Mouse (Mus musculus): ENCODE measurements at regions not wholly inside any gene's neighbourhood (a gene's known extent, or its start where the extent isn't known, plus 50 kb on each side); places are given as distances from the start of the nearest gene placed in this dataset.

DNA sequence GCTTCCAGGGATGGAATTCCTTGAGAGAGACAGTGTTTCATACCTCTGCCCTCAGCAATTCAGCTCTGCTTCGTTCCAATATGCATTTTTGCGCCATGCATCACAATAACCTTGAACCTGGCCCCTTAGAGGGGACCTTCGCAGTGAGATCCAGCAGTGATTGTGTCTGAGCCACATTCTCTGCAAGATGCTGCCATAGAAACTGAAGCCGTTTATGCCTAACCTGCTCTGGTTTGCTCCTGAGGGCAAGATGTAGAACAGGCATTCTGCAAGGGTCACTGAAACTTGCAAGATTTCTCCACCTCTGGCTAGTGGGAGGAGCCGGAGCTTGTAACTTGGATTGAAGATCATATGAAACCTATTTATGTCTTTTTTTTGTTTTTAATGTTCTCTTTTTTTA, 78.4 kb upstream of the Tsc22d2 start:
- no peak for ATAC-seq (replicated peaks; ENCODE audit: low FRiP score, low TSS enrichment, poor library complexity, severe bottlenecking)

DNA sequence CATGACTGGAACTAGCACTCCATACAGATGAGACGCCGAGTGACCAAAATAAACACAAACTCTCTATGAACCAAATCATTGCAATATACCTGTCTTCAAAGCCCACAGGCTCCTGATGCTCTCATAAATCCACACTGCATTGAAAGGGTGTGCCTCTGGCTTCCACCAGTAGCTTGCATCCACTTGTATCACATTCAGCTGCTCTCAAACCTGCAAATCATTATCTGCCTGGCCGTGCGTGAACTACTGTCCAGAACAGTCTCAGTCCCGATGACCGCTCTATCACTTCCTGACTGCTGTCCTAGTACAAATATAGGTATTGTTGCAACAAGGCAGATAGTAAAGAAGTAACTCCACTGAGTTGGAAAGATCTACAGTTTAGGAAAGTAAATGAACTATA, 77.9 kb upstream of the Tsc22d2 start:
- ATAC-seq (replicated peaks; ENCODE audit: low FRiP score, low TSS enrichment, poor library complexity, severe bottlenecking) = no peak

DNA sequence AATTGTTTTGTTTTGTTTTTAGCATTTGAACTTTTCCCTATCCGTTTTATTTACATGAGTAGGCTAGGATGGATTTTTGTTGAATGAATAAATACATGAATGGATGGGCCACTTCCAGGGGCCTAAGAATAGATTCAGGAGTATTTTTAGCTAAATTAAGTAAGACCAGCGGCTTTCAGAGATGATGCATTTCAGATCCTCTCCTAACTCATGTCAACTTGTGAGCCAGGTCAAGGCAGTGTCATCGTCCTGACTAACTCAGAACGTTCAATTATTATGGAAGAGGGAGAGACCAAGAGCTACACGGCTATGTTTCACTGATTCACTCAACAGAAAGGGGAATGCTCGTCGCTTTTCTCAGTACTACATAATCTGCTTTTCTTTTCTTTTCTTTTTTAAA, 75.5 kb upstream of the Tsc22d2 start:
- no peak for ATAC-seq (replicated peaks; ENCODE audit: low FRiP score, low TSS enrichment, poor library complexity, severe bottlenecking)

DNA sequence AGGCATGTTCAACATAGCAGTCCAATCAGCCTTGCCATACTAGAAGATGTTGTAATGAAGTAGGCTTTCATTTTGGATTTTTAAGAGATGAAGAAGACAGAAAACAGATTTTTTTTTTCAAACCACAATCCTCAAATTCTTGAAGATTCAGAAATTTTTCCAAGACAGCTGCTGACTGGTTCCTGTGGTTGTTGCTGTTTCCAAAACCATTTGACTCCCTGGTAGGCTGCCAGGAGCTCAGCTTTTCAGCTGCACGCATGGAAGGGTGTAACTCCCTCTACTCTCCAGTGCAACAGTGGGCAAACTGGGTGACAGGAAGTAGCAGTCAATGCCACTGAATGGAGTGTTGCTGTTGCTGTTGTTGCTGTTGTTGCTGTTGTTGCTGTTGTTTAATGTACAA, 72.4 kb upstream of the Tsc22d2 start:
- no peak for ATAC-seq (replicated peaks; ENCODE audit: low FRiP score, low TSS enrichment, poor library complexity, severe bottlenecking)

DNA sequence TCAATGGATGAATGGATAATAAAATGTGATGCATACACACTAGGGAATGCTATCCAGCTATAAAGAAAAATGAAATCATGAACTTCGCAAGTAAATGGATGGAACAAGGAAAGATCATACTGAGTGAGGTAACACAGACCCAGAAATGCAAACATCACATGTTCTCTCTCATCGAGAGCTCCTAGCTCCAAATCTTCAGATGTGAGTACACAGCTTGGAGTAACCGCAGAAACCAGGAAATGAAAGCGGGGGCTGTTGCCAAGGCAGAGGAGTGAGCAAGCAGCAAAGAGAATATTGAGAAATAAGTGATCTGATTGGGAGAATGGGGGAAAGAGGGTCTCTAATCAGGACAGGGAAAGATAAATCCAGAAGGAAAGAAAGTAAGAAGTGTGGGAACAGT, 52.0 kb upstream of the Tsc22d2 start:
- ATAC-seq (replicated peaks; ENCODE audit: low FRiP score, low TSS enrichment, poor library complexity, severe bottlenecking) = no peak

DNA sequence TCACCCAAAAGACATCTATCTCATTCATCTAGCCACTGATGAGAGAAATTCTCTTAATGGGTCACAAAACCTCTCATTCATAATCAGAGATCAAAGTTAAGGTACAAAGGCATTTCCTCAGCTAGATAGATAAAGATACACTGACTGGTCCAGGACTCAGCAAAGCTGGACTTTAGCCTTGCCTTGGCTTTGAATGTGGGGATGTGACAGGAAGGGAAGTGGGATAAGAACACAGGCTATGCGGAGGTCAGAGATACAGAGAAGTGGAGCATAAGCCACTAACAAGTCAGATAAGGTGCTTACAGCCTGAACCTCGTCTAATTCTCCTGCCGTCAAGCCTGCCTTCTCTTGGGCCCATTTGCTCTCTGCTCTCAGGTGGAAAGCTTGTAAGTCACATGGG, 50.0 kb upstream of the Tsc22d2 start:
- no peak for ATAC-seq (replicated peaks; ENCODE audit: low FRiP score, low TSS enrichment, poor library complexity, severe bottlenecking)
